Mouse (Mus musculus): ENCODE measurements at regions not wholly inside any gene's neighbourhood (a gene's known extent, or its start where the extent isn't known, plus 50 kb on each side); places are given as distances from the start of the nearest gene placed in this dataset.

- H3K4me2 ChIP-seq (ENCODE audit: insufficient read depth, low read depth, poor library complexity, severe bottlenecking) = peak overlapping the region; percentile 36
- peaks cover 4 to 28% of the 10 kb centered on the region in 2 experiments; a peak in 3 of 4 replicates for H3K4me1 ChIP-seq (ENCODE audit: control insufficient read depth in 1 of 2, insufficient read depth in 2 of 2)
- H3K4me3 ChIP-seq (replicated peaks in 1 of 3; ENCODE audit: low read depth in 2 of 3, low read length in 2 of 3, poor library complexity in 1 of 3) = no peak overlapping the region
- no peaks in the 10 kb centered on the region for H3K79me2 ChIP-seq (replicated peaks; ENCODE audit: control insufficient read depth, extremely low read depth, insufficient read depth, poor library complexity, severe bottlenecking)
- TF ChIP-seq MEF2A (IDR thresholded peaks at IDR 0.05; ENCODE audit: borderline replicate concordance, low read depth, low read length) = no peak
- TF ChIP-seq BHLHE40 (IDR thresholded peaks at IDR 0.05; ENCODE audit: low read depth, low read length) = peak; percentile 73
- peak; percentile 50 for DNase-seq (ENCODE audit: extremely low read depth)
- H3K9ac ChIP-seq (ENCODE audit: insufficient read depth, low read depth) = no peak overlapping the region
- in situ Hi-C loops (cut with MboI; ENCODE audit: low pct_ligation_motif_present, low pct_unique_long_range_greater_than_20kb, low sequenced_read_pairs) = no loop called here
- no peak overlapping the region for H3K27ac ChIP-seq (ENCODE audit: insufficient read depth, low read depth)
- H3K27me3 ChIP-seq (replicated peaks) = peaks cover 16% of the 10 kb centered on the region
- no peaks in the 10 kb centered on the region for H3K36me3 ChIP-seq (replicated peaks in 1 of 2; ENCODE audit: control insufficient read depth in 1 of 2, insufficient read depth in 1 of 2, low read length in 1 of 2)
- H3K9me3 ChIP-seq (replicated peaks; ENCODE audit: low read length) = no peaks in the 10 kb centered on the region
- dilution Hi-C loops (cut with MboI; ENCODE audit: extremely low pct_ligation_motif_present, extremely low pct_unique_long_range_greater_than_20kb, low sequenced_read_pairs) = no loop called here
These were observed 85.8 kb upstream of the Pld5 start for GRCm38 (mm10) chr1:176360957-176361356.

- no peaks in the 10 kb centered on the region for H3K36me3 ChIP-seq (replicated peaks in 1 of 2; ENCODE audit: control insufficient read depth in 1 of 2, insufficient read depth in 1 of 2, low read length in 1 of 2)
- peaks cover 8 to 23% of the 10 kb centered on the region in 2 experiments; a peak in 3 of 4 replicates for H3K4me1 ChIP-seq (ENCODE audit: control insufficient read depth in 1 of 2, insufficient read depth in 2 of 2)
- TF ChIP-seq EP300 (IDR thresholded peaks at IDR 0.05; ENCODE audit: low read length) = no peak
- no peak for TF ChIP-seq ZC3H11A (IDR thresholded peaks at IDR 0.05; ENCODE audit: low read depth, low read length)
- TF ChIP-seq NRF1 (IDR thresholded peaks at IDR 0.05; ENCODE audit: low read depth, low read length) = no peak
- TF ChIP-seq ZKSCAN1 (IDR thresholded peaks at IDR 0.05; ENCODE audit: borderline replicate concordance, low read depth, low read length) = no peak
- no peak for TF ChIP-seq E2F4 (IDR thresholded peaks at IDR 0.05; ENCODE audit: insufficient replicate concordance, low read depth, low read length)
- no peak for TF ChIP-seq POLR2A (IDR thresholded peaks at IDR 0.05; ENCODE audit: low read depth, low read length)
- TF ChIP-seq ZMIZ1 (IDR thresholded peaks at IDR 0.05; ENCODE audit: low read depth, low read length) = no peak
- TF ChIP-seq MEF2A (IDR thresholded peaks at IDR 0.05; ENCODE audit: borderline replicate concordance, low read depth, low read length) = no peak
- no peak for TF ChIP-seq ZNF384 (IDR thresholded peaks at IDR 0.05; ENCODE audit: low read depth, low read length)
- no peak for TF ChIP-seq MYC (IDR thresholded peaks at IDR 0.05; ENCODE audit: low read depth, low read length)
- TF ChIP-seq SMC3 (IDR thresholded peaks at IDR 0.05; ENCODE audit: low read depth, low read length) = no peak
- TF ChIP-seq JUN (IDR thresholded peaks at IDR 0.05; ENCODE audit: insufficient read depth, low read depth, low read length) = no peak
- no peak for TF ChIP-seq MAX (IDR thresholded peaks at IDR 0.05; ENCODE audit: low read length)
- H3K4me2 ChIP-seq (ENCODE audit: insufficient read depth, low read depth, poor library complexity, severe bottlenecking) = no peak overlapping the region; the same call in 1 of the 2 replicates
- H3K27me3 ChIP-seq (replicated peaks) = peaks cover 13% of the 10 kb centered on the region
- no peak overlapping the region for H3K9ac ChIP-seq (ENCODE audit: insufficient read depth, low read depth)
- DNase-seq (ENCODE audit: extremely low read depth) = no peak
- dilution Hi-C loops (cut with MboI; ENCODE audit: extremely low pct_ligation_motif_present, extremely low pct_unique_long_range_greater_than_20kb, low sequenced_read_pairs) = no loop called here
- no peak overlapping the region for H3K4me3 ChIP-seq (replicated peaks in 1 of 3; ENCODE audit: low read depth in 2 of 3, low read length in 2 of 3, poor library complexity in 1 of 3)
- in situ Hi-C loops (cut with MboI; ENCODE audit: low pct_ligation_motif_present, low pct_unique_long_range_greater_than_20kb, low sequenced_read_pairs) = no loop called here
- no peak overlapping the region for H3K27ac ChIP-seq (ENCODE audit: insufficient read depth, low read depth)
- no peaks in the 10 kb centered on the region for H3K9me3 ChIP-seq (replicated peaks; ENCODE audit: low read length)
- H3K79me2 ChIP-seq (replicated peaks; ENCODE audit: control insufficient read depth, extremely low read depth, insufficient read depth, poor library complexity, severe bottlenecking) = no peaks in the 10 kb centered on the region
These were observed 85.0 kb upstream of the Pld5 start for GRCm38 (mm10) chr1:176359992-176360724.

Measured in CH12.LX (cell line).